Mouse (Mus musculus): ENCODE measurements around the gene Ttc7.

The Ttc7 gene

GRCm38 (mm10) chr17:87337683-87338082 lies 55.0 kb downstream of the Ttc7 start:
- DNase-seq (ENCODE audit: low spot score in 2 of 2) = no peak

GRCm38 (mm10) chr17:87339122-87339521 lies 56.4 kb downstream of the Ttc7 start:
- DNase-seq (ENCODE audit: low spot score in 2 of 2) = no peak

GRCm38 (mm10) chr17:87343060-87343703 lies 60.5 kb downstream of the Ttc7 start:
- DNase-seq (ENCODE audit: low spot score in 2 of 2) = no peak

- no peak for DNase-seq (ENCODE audit: low spot score in 2 of 2)
Measured at GRCm38 (mm10) chr17:87344441-87345251, 62.0 kb downstream of the Ttc7 start.

- DNase-seq (ENCODE audit: low spot score in 2 of 2) = no peak
Measured at GRCm38 (mm10) chr17:87345252-87345593, 62.5 kb downstream of the Ttc7 start.

- DNase-seq (ENCODE audit: low spot score in 2 of 2) = no peak
Measured at GRCm38 (mm10) chr17:87348353-87348752, 65.7 kb downstream of the Ttc7 start.

- no peak for DNase-seq (ENCODE audit: low spot score in 2 of 2)
Measured at GRCm38 (mm10) chr17:87349069-87349468, 66.4 kb downstream of the Ttc7 start.

GRCm38 (mm10) chr17:87349575-87349974 lies 66.9 kb downstream of the Ttc7 start:
- DNase-seq (ENCODE audit: low spot score in 2 of 2) = no peak

- no peak for DNase-seq (ENCODE audit: low spot score in 2 of 2)
Measured at GRCm38 (mm10) chr17:87350471-87351240, 68.0 kb downstream of the Ttc7 start.

GRCm38 (mm10) chr17:87351241-87352105 lies 68.8 kb downstream of the Ttc7 start:
- DNase-seq (ENCODE audit: low spot score in 2 of 2) = no peak

GRCm38 (mm10) chr17:87352106-87352897 lies 69.6 kb downstream of the Ttc7 start:
- no peak for DNase-seq (ENCODE audit: low spot score in 2 of 2)

GRCm38 (mm10) chr17:87352898-87353225 lies 70.2 kb downstream of the Ttc7 start:
- DNase-seq (ENCODE audit: low spot score in 2 of 2) = no peak

- no peak for DNase-seq (ENCODE audit: low spot score in 2 of 2)
Measured at GRCm38 (mm10) chr17:87353745-87354320, 71.1 kb downstream of the Ttc7 start.

GRCm38 (mm10) chr17:87355456-87355855 lies 72.8 kb downstream of the Ttc7 start:
- no peak for DNase-seq (ENCODE audit: low spot score in 2 of 2)

GRCm38 (mm10) chr17:87356261-87356660 lies 73.6 kb downstream of the Ttc7 start:
- DNase-seq (ENCODE audit: low spot score in 2 of 2) = no peak

- DNase-seq (ENCODE audit: low spot score in 2 of 2) = no peak
Measured at GRCm38 (mm10) chr17:87357506-87357905, 74.8 kb downstream of the Ttc7 start.

- peak in 1 of 2 experiments; percentile 37 for DNase-seq (ENCODE audit: low spot score in 2 of 2)
Measured at GRCm38 (mm10) chr17:87361132-87361531, 78.4 kb downstream of the Ttc7 start.

- no peak for DNase-seq (ENCODE audit: low spot score in 2 of 2)
Measured at GRCm38 (mm10) chr17:87364108-87364507, 81.4 kb downstream of the Ttc7 start.

- no peak for DNase-seq (ENCODE audit: low spot score in 2 of 2)
Measured at GRCm38 (mm10) chr17:87365268-87365667, 82.6 kb downstream of the Ttc7 start.

- no peak for DNase-seq (ENCODE audit: low spot score in 2 of 2)
Measured at GRCm38 (mm10) chr17:87366520-87366919, 83.8 kb downstream of the Ttc7 start.

- no peak for DNase-seq (ENCODE audit: low spot score in 2 of 2)
Measured at GRCm38 (mm10) chr17:87367228-87367627, 84.5 kb downstream of the Ttc7 start.

Measured in cerebellum, postnatal 4 days (tissue).